Mouse (Mus musculus): ENCODE measurements at regions not wholly inside any gene's neighbourhood (a gene's known extent, or its start where the extent isn't known, plus 50 kb on each side); places are given as distances from the start of the nearest gene placed in this dataset.

- no peak for DNase-seq (ENCODE audit: low read depth)
Observed at GRCm38 (mm10) chr17:93260366-93261205, 61.8 kb downstream of the Adcyap1 start.

GRCm38 (mm10) chr17:93261206-93261504, 62.3 kb downstream of the Adcyap1 start:
- DNase-seq (ENCODE audit: low read depth), result no peak

GRCm38 (mm10) chr17:93306121-93306520, 107.3 kb downstream of the Adcyap1 start:
- no peak for DNase-seq (ENCODE audit: low read depth)

GRCm38 (mm10) chr17:93312139-93312538, 113.3 kb downstream of the Adcyap1 start:
- no peak for DNase-seq (ENCODE audit: low read depth)

- no peak for DNase-seq (ENCODE audit: low read depth)
Observed at GRCm38 (mm10) chr17:93312640-93313309, 114.0 kb downstream of the Adcyap1 start.

- no peak for DNase-seq (ENCODE audit: low read depth)
Observed at GRCm38 (mm10) chr17:93313310-93313688, 114.5 kb downstream of the Adcyap1 start.

GRCm38 (mm10) chr17:93314144-93314543, 115.3 kb downstream of the Adcyap1 start:
- no peak for DNase-seq (ENCODE audit: low read depth)

- DNase-seq (ENCODE audit: low read depth), result no peak
Observed at GRCm38 (mm10) chr17:93321482-93321881, 122.7 kb downstream of the Adcyap1 start.

- DNase-seq (ENCODE audit: low read depth), result no peak
Observed at GRCm38 (mm10) chr17:93337576-93337975, 138.8 kb downstream of the Adcyap1 start.

GRCm38 (mm10) chr17:93355238-93355637, 156.4 kb downstream of the Adcyap1 start:
- DNase-seq (ENCODE audit: low read depth), result no peak

GRCm38 (mm10) chr17:93362926-93363325, 164.1 kb downstream of the Adcyap1 start:
- DNase-seq (ENCODE audit: low read depth), result no peak

GRCm38 (mm10) chr17:93377453-93378091, 178.8 kb downstream of the Adcyap1 start:
- no peak for DNase-seq (ENCODE audit: low read depth)

- DNase-seq (ENCODE audit: low read depth), result peak; percentile 49
Observed at GRCm38 (mm10) chr17:93379789-93380398, 181.1 kb downstream of the Adcyap1 start.

GRCm38 (mm10) chr17:93390256-93390655, 191.4 kb downstream of the Adcyap1 start:
- no peak for DNase-seq (ENCODE audit: low read depth)

GRCm38 (mm10) chr17:93409329-93409728, 210.5 kb downstream of the Adcyap1 start:
- no peak for DNase-seq (ENCODE audit: low read depth)

All from fibroblast of lung, adult 2 months (primary cell).